Mouse (Mus musculus) stomach, postnatal 0 days (tissue): ENCODE results near the gene Tgfbr3.

Experiments used
- CTCF ChIP-seq: IDR thresholded peaks from 2 replicates; pipeline ENCODE4 v1.5.1; 2016; ENCODE audit warnings: antibody characterized with exemption, low read depth, mild to moderate bottlenecking, moderate library complexity
- EP300 ChIP-seq: optimal IDR thresholded peaks from 2 replicates; pipeline ENCODE3; 2016; ENCODE audit warnings: antibody characterized with exemption

DNA sequence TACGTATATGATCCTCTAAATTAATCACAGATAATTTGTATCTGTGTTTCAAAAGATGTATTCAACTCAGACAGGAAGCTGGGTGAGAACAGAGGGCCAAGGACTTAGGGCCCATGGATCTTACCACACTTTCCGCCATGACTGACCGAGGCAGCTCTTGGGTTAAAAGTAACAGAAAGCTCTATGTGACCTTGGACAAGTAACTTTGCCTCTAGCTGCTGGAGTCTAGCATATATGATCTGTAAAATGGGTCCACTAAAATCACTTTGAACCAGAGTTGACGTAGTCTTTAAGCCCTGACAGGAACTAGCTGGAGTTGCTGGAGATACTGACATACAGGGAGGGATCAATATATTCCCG is 1.5 kb downstream of the Tgfbr3 start:
- TF ChIP-seq CTCF: no peak
- TF ChIP-seq EP300: no peak
